Mouse (Mus musculus): Measurements from ENCODE around the gene Kxd1. TPM values are rescaled to one million over a fixed set of nuclear protein-coding genes. Genes with fewer than 3 reads are reported as not detected.
A peak's percentile ranks its signal among the peaks of the same experiment; 100 is the strongest.
"Not testable (repeated sequence)": the region's sequence is repeated elsewhere in the genome, so short reads cannot be mapped to it uniquely, and the experiment has no call there.

Kxd1 gene
- total RNA-seq, 2 experiments from 2014 or later: 70.4 to 83.9 TPM

DNA sequence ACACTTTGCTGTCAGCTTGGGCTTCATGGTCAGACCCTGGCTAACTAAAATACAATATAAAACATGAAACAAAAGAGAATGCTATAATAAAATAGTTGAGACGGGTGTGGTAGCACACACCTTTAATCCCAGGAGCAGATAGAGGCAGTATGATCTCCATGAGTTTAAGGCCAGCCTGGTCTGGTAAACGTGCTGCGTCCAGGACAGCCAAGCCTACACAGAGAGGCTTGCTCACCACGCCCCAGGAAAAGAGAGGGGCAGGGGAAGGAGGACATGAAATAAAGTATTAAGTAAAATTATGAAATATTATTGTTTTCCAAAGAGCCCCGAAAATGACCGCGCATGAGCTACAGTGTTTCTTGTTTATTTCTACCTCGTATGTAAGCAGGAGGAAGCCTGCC, 645 bp downstream of the Kxd1 start:
- Histone ChIP-seq H3K4me3 (peak overlapping the region; percentile 79), H3K27ac (peak overlapping the region; percentile 98)
- intact Hi-C loops (cut with DNase I): no loop called here
- no peak for DNase-seq
- TF ChIP-seq CTCF (IDR thresholded peaks at IDR 0.05): no peak

DNA sequence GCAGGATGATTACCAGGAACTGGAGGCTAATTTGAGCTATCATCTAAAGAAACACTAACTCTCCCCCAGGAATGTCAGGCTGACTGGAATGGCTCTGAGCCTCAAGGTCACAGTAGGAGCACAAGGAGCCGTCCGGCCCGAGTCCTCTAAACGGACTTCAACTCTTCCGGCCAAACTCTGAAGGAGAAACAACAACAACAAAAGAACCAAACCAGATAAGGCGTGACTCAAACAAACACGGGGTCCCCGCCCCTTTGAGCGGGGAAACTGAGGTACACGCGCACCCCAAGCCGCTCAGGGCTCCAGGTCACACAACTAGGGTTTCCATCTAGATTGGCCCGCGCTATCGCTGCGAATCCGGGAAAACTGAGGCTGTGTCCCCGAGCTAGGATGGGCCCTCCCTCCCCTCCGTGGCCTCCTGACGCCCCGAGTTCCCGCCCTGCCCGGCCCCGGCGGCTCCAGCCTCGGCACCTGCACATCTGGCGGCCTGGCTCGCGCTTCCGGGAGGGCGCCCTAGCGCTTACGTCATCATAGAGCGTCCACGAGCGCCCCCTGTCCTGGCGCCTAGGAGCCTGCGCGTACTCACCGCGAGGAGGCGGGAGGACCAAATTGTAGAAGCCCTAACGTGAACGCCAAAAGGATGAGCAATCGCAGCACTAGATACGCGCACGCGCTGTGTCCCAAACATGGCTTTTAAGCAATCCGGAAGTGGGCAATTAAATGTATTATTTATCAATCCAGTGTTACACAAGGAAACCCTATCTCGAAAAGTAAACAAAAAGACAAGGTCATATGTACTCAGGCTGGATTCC, 5.0 kb downstream of the Kxd1 start:
- Histone ChIP-seq H3K27ac (peak overlapping the region; percentile 92), H3K4me3 (peak overlapping the region; percentile 79)
- peak; percentile 67 for TF ChIP-seq CTCF (IDR thresholded peaks at IDR 0.05)
- peak; percentile 97 for DNase-seq
- intact Hi-C loops (cut with DNase I): loop anchor here (2.0 to 5.0 kb wide), 2 partner anchors 16 to 65 kb away; partner anchors contain the start of gene Ell

GRCm38 (mm10) chr8:70519606-70520005, 8.2 kb downstream of the Kxd1 start:
- Histone ChIP-seq H3K4me3 (no peak overlapping the region), H3K27ac (no peak overlapping the region)
- DNase-seq: no peak
- intact Hi-C loops (cut with DNase I): loop anchor here (5.0 kb wide), 1 partner anchor 68 kb away; no protein-coding TSS in a partner anchor
- no peak for TF ChIP-seq CTCF (IDR thresholded peaks at IDR 0.05)

DNA sequence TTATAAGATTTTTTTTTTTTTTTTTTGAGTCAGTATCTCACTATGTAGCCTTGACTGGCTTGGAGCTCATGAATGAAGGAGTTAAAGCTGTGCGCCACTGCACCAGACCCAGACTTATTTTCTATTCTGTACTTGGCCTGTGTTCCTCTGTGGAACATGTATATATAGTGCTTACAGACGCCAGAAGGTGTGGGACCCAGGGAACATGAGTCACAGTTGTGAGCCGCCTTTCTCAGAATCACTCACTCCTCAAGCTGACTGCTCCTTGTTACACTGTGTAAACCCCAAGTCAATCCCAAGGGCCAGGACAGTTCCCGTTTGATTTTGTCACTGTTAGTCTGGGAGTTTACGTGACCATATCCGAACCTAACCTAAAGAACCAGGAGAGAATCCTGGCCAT, 8.7 kb downstream of the Kxd1 start:
- no peak for DNase-seq
- Histone ChIP-seq H3K27ac (no peak overlapping the region), H3K4me3 (no peak overlapping the region)
- intact Hi-C loops (cut with DNase I): no loop called here
- no peak for TF ChIP-seq CTCF (IDR thresholded peaks at IDR 0.05)

- Histone ChIP-seq H3K27ac (no peak overlapping the region), H3K4me3 (no peak overlapping the region)
- TF ChIP-seq CTCF (IDR thresholded peaks at IDR 0.05): no peak
- intact Hi-C loops (cut with DNase I): no loop called here
- no peak for DNase-seq
Measured at GRCm38 (mm10) chr8:70517940-70518643, 9.7 kb downstream of the Kxd1 start.

DNA sequence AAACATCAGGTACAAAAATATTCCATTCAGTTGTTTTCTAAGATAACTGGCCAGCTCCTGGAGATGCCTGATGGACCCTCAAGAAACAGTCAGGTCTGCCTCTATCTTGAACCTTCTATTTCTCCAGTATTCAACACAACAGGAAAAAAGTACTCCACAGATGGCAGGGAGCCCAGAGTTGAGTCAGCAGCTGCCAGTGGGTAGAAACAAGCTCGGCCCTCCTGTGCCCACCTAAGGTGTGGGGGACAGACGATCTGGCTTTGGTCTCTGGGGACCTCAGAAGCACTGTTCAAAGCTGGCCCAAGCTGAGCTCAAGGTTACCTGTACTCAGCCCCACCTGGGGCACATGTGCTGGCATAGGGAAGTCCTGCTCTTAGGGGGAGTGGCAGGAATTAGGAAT, 14.3 kb downstream of the Kxd1 start:
- H3K4me3 ChIP-seq: no peak overlapping the region
- no peak overlapping the region for H3K27ac ChIP-seq
- DNase-seq: peak; percentile 39
- intact Hi-C loops (cut with DNase I): no loop called here
- no peak for TF ChIP-seq CTCF (IDR thresholded peaks at IDR 0.05)

DNA sequence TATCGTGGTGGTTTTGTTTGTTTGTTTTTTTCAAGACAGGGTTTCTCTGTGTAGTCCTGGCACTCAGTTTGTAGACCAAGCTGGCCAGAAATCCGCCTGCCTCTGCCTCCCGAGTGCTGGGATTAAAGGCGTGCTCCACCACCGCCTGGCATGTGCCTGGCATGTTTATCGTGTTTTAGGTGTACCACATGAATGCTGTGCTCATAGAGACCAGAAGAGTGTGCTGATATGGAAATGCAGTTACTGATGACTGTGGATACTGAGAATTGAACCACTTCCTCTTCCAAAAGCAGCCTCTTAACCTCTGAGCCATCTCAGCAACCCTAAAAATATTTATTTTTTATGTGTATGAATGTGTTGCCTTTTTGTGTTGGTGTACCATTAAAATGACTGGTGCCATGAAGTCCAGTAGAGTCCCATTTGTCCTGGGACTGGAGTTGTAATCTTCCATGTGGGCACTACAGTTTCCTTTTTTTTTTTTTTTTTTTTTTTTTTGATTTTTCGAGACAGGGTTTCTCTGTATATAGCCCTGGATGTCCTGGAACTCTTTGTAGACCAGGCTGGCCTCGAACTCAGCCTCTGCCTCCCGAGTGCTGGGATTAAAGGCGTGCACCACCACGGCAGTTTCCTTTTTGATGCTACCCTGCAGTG, 15.4 kb downstream of the Kxd1 start:
- Histone ChIP-seq H3K4me3 (no peak overlapping the region), H3K27ac (no peak overlapping the region)
- no peak for TF ChIP-seq CTCF (IDR thresholded peaks at IDR 0.05)
- DNase-seq: no peak
- intact Hi-C loops (cut with DNase I): no loop called here

- no peak for DNase-seq
- Histone ChIP-seq H3K27ac (no peak overlapping the region), H3K4me3 (peak overlapping the region; percentile 74)
- intact Hi-C loops (cut with DNase I): no loop called here
- no peak for TF ChIP-seq CTCF (IDR thresholded peaks at IDR 0.05)
Measured at GRCm38 (mm10) chr8:70511770-70512169, 16.0 kb downstream of the Kxd1 start.

- Histone ChIP-seq H3K27ac (peak overlapping the region; percentile 98), H3K4me3 (peak overlapping the region; percentile 74)
- DNase-seq; intact Hi-C loops (cut with DNase I): not testable (repeated sequence)
Measured at GRCm38 (mm10) chr8:70511174-70511573, 16.6 kb downstream of the Kxd1 start.

DNA sequence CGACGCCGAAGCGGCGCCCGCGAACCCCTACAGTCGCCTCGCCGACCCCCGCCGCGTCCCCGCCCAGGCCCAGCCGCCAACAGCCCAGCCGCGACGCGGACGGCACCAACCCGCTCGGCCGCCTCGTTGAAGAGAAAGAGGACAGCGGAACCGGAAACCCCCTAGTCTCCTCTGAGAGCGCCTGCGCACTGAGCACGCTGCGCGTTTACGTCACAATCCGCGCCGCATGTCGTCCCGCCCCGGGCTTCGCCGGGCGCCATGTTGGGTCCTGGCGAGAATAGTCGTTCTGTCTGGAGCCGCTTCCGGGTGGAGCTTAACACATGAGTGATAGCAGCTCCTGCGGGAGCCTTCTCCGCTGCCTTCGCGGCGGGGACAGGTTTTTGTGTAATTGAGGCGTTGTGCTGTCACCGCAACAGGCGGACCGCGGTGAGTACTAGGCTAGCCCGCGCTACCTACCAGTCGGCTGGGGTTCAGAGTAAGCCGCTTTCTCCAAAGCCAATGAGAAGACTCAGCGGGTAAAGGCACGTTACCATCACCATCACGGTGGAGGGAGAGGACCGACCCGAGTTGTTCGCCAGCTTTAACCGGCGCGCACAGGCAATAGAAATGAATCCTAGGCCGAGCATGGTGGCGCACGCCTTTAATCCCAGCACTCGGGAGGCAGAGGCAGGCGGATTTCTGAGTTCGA, 17.4 kb downstream of the Kxd1 start, which contains the start of gene Uba52:
Gene Uba52 (minus strand): TSS at position 574 of the 688 bp plus-strand sequence.
- intact Hi-C loops (cut with DNase I): no loop called here
- no peak for TF ChIP-seq CTCF (IDR thresholded peaks at IDR 0.05)
- H3K27ac ChIP-seq: peak within 1 kb of the TSS; percentile 98

GRCm38 (mm10) chr8:70509281-70509952, 18.3 kb downstream of the Kxd1 start:
- intact Hi-C loops (cut with DNase I): loop anchor here (5.0 kb wide), 1 partner anchor 167 kb away; no protein-coding TSS in a partner anchor
- TF ChIP-seq CTCF (IDR thresholded peaks at IDR 0.05): no peak
- Histone ChIP-seq H3K27ac (peak overlapping the region; percentile 98), H3K4me3 (peak overlapping the region; percentile 74)
- DNase-seq: no peak

More for the DNA sequence above, 17.4 kb downstream of the Kxd1 start, which contains the start of gene Uba52:
- peak; percentile 98 for DNase-seq
- H3K4me3 ChIP-seq: peak within 1 kb of the TSS; percentile 74

DNA sequence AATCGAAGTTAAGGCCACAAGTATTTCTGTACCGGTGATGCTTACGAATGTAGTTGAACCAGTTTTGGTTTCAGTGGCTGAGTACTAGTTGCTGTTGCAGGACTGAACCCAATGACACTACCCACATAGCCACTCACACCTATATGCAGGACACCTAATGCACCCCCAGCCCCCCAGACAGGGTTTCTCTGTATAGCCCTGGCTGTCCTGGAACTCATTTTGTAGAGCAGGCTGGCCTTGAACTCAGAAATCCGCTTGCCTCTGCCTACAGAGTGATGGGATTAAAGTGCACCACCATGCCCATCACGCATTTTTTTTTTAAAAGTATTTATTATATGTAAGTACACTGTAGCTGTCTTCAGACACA, 20.7 kb downstream of the Kxd1 start:
- intact Hi-C loops (cut with DNase I): loop anchor here (5.0 kb wide), 1 partner anchor 165 kb away; no protein-coding TSS in a partner anchor
- no peak for TF ChIP-seq CTCF (IDR thresholded peaks at IDR 0.05)
- peak overlapping the region; percentile 89 for H3K4me3 ChIP-seq
- peak overlapping the region; percentile 99 for H3K27ac ChIP-seq
- no peak for DNase-seq

Measured in gastrocnemius, adult 2 months (tissue).